Mouse (Mus musculus) kidney, adult 10 weeks (tissue): Measurements from ENCODE around the gene Ipo9. TPM values are rescaled to one million over a fixed set of nuclear protein-coding genes. Genes with fewer than 3 reads are reported as not detected.

Experiments
- polyA plus RNA-seq: library from polyadenylated mRNA; stranded (reverse); fragments of 350-450 nt; fragmentation: Illumina TruSeq; extraction: RNeasy Lipid Tissue Mini Kit (QIAGEN cat#74804); gene quantifications from one replicate; pipeline ENCODE4 v1.2.3, GENCODE M21; 2014; ENCODE audit warnings: low read depth, low replicate concordance

Gene Ipo9
- 24.2 TPM for polyA plus RNA-seq

DNA sequence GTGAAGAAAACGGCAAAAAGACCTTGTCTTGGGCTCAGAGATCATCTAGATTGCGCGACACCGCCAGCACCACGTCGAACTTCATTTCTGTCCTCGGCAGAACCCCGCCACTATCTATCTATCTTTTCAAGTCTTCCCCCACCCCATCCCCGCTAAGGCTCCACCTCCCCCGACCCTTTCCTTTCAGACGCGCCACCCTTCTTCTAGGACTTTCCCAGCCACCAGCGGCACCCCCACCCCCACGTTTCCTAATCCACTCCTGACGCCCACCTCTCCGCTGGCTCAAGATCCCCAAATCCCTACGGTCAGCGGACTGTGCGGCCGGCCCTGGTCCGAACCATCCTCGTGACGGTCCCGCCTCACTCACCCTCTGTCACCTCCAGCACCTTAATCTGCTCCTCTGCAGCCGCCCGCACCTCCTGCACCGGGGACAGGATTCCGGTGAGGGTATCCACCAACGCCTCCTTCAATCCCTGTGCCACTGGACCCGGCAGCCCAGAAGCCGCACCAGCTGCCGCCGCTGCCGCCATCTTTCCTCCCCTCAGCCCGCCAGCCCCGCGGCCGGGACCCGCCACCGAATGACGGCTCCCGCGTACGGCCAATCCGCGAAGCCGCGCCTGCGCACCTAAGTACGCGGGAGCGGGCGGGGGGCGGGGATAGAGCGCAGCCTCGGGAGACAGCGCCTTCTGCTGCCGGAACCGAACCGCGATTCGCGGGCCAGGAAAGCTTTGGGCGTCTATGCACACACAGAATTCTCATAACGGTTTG, at the start of gene Ipo9:
TSS of gene Ipo9 (minus strand) at position 599 of the 768 bp plus-strand sequence.

DNA sequence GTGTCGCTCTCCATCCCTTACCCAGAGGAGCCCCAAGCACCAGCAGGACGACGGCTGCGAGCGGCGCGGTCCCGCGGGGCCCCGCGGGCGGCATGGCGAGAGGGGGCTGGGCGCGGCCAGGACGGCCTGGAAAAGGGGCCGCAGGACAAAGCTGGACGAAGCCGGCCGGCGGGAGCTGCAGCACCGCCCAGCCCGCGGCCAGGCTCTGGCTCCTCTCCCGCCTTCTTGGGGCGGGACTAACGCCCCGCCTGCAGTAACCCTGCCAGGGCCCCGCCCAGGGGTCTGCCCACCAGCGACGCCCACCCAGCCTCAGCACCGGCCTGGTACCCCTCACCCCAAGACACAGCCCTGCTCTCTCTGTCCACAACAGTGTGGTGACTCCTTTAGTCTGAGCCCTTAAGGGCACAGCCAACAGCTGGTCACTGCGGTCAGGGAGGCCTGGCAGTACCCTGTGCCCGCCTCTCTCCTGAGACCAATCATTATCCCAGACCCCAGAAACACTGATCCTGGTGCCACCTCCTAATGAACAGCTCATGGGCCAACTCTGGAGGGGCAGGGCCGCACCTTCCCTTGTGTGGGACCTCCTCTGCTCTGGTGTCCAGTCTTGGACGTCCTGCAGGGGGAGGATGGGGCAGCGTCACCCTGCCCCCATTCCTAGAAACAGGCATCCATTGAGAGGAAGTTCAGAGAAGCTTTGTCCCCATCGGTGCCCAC, 55.3 kb downstream of the Ipo9 start, which contains the start of gene Shisa4:
TSS of gene Shisa4 (minus strand) at position 370 of the 714 bp plus-strand sequence.

Other genes with a start within 250 kb of the Ipo9 start
- 0.93 TPM for gene Elf3, start 171.9 kb downstream of the Ipo9 start, polyA plus RNA-seq
- 17.0 TPM for gene Rnpep, start 146.4 kb downstream of the Ipo9 start, polyA plus RNA-seq
- 42.6 TPM for gene Timm17a, start 116.7 kb downstream of the Ipo9 start, polyA plus RNA-seq
- gene Lmod1, start 105.7 kb downstream of the Ipo9 start, polyA plus RNA-seq: 0.40 TPM
- gene Shisa4, start 55.3 kb downstream of the Ipo9 start, polyA plus RNA-seq: 0.32 TPM
- gene Nav1, start 176.8 kb upstream of the Ipo9 start, polyA plus RNA-seq: 3.2 TPM